Mouse (Mus musculus) liver, embryonic 15.5 days (tissue): ENCODE measurements around the gene Rbms3. TPM values are rescaled to one million over a fixed set of nuclear protein-coding genes. Genes with fewer than 3 reads are reported as not detected.

Experiments
- ATAC-seq: fragments of 200-750 bp; cut with Nextera tagmentation; 2 replicates; pipeline ENCODE4 v1.8.0; 2017; ENCODE audit warnings: moderate number of reproducible peaks, mild to moderate bottlenecking, moderate library complexity; ENCODE audit not compliant: insufficient read depth
- H3K27ac ChIP-seq: fragments of 300-500 bp; sonication (generic); replicated peaks from 2 replicates; pipeline ENCODE4 v1.5.1; 2015; ENCODE audit warnings: mild to moderate bottlenecking, inconsistent platforms
- H3K27me3 ChIP-seq: fragments of 300-500 bp; sonication (generic); 2 replicates; pipeline ENCODE4 v1.6.1; 2015; ENCODE audit warnings: mild to moderate bottlenecking, inconsistent platforms
- H3K36me3 ChIP-seq: fragments of 300-500 bp; sonication (generic); replicated peaks from 2 replicates; pipeline ENCODE4 v1.6.1; 2015; ENCODE audit warnings: moderate library complexity, mild to moderate bottlenecking, inconsistent platforms
- H3K4me1 ChIP-seq: fragments of 300-500 bp; sonication (generic); replicated peaks from 2 replicates; pipeline ENCODE4 v1.6.1; 2015; ENCODE audit warnings: inconsistent platforms
- H3K4me2 ChIP-seq: fragments of 300-500 bp; sonication (generic); 2 replicates; pipeline ENCODE4 v1.6.1; 2015; ENCODE audit warnings: moderate library complexity, mild to moderate bottlenecking, inconsistent platforms
- H3K4me3 ChIP-seq: fragments of 300-500 bp; sonication (generic); replicated peaks from 2 replicates; pipeline ENCODE4 v1.5.1; 2015; ENCODE audit warnings: mild to moderate bottlenecking, inconsistent platforms
- H3K9ac ChIP-seq: fragments of 300-500 bp; sonication (generic); 2 replicates; pipeline ENCODE4 v1.6.1; 2015; ENCODE audit warnings: moderate library complexity, mild to moderate bottlenecking, inconsistent platforms
- H3K9me3 ChIP-seq: fragments of 300-500 bp; sonication (generic); replicated peaks from 2 replicates; pipeline ENCODE4 v1.6.1; 2016; ENCODE audit warnings: inconsistent platforms
- WGBS: fragments of 180-500 bp; shearing (Covaris S2); methylation state at CpG from one replicate; pipeline ENCODE4 v1.1.7; 2015; ENCODE audit warnings: mixed read lengths; ENCODE audit not compliant: insufficient replicate concordance; 5-methylcytosine and 5-hydroxymethylcytosine counted together
- polyA plus RNA-seq: library from polyadenylated mRNA; unstranded; fragments of >200 nt; fragmentation: Nextera tagmentation; extraction: Ambion mirVana; gene quantifications from 2 replicates; pipeline ENCODE4 v1.2.1, GENCODE M21; 2015

Rbms3 gene
- polyA plus RNA-seq, 1 experiment from 2014 or later, result 3.0 TPM

GRCm38 (mm10) chr9:117216026-117216755 is 413.5 kb downstream of the Rbms3 start:
- H3K9me3 ChIP-seq, result no peaks in the 10 kb centered on the region
- no peaks in the 10 kb centered on the region for H3K36me3 ChIP-seq
- 68% methylated on average over 9 of the region's 9 CpGs for WGBS
- H3K27me3 ChIP-seq, result no peaks in the 10 kb centered on the region
- H3K4me1 ChIP-seq, result no peaks in the 10 kb centered on the region
- ATAC-seq, result no peak
- H3K9ac ChIP-seq, result no peak overlapping the region
- H3K27ac ChIP-seq, result no peak overlapping the region
- no peak overlapping the region for H3K4me3 ChIP-seq
- no peak overlapping the region for H3K4me2 ChIP-seq

- no peak overlapping the region for H3K4me3 ChIP-seq
- no peaks in the 10 kb centered on the region for H3K27me3 ChIP-seq
- no peaks in the 10 kb centered on the region for H3K9me3 ChIP-seq
- H3K27ac ChIP-seq, result no peak overlapping the region
- no peaks in the 10 kb centered on the region for H3K4me1 ChIP-seq
- no peaks in the 10 kb centered on the region for H3K36me3 ChIP-seq
- no peak for ATAC-seq
- WGBS, result 41% methylated on average over 4 of the region's 4 CpGs
- H3K4me2 ChIP-seq, result no peak overlapping the region
- no peak overlapping the region for H3K9ac ChIP-seq
Observed at GRCm38 (mm10) chr9:117212023-117212422, 417.7 kb downstream of the Rbms3 start.

DNA sequence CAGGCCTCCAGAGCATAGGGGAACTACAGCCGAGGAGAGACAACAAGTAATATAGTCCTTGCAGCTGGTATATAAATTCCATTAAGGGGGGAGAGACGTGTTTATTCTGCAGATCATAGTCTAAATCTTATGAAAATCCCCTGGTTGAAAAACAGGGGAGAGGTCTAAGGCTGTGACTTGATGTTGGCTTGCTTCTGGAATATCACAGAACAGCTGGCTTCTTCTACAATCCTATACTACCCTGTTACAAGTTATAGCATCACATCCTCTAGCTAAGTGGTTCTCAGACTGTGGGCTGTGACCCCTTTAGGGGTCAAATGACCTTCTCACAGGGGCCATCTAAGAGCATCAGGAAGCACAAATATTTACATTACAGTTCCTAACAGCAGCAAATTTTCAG is 419.4 kb downstream of the Rbms3 start:
- H3K9ac ChIP-seq, result no peak overlapping the region
- no peaks in the 10 kb centered on the region for H3K36me3 ChIP-seq
- no peak overlapping the region for H3K4me3 ChIP-seq
- H3K4me2 ChIP-seq, result no peak overlapping the region
- no peaks in the 10 kb centered on the region for H3K27me3 ChIP-seq
- H3K27ac ChIP-seq, result no peak overlapping the region
- WGBS, result 43% methylated on average over 2 of the region's 2 CpGs
- no peaks in the 10 kb centered on the region for H3K4me1 ChIP-seq
- H3K9me3 ChIP-seq, result no peaks in the 10 kb centered on the region
- ATAC-seq, result no peak

DNA sequence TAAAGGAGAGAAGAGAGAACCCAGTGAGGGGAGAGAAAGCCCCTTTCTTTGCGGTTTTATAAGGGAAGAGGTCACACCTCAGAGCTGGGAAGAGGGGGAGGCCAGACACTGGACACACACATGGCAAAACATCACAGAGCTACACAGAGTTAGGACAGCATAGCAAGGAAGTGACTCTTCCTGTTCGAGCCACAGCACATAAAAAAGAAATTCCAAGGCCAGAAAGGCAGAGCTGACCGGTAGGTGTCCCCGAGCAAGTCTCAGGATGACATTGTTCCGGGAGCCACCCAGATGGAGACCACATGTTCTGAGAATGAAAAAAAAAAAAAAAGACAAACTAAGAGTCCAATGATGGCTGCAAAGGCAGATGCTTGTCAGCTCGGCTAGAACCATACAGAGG is 424.3 kb downstream of the Rbms3 start:
- no peak overlapping the region for H3K4me3 ChIP-seq
- no peak overlapping the region for H3K27ac ChIP-seq
- 49% methylated on average over 6 of the region's 6 CpGs for WGBS
- no peaks in the 10 kb centered on the region for H3K4me1 ChIP-seq
- H3K9me3 ChIP-seq, result no peaks in the 10 kb centered on the region
- no peaks in the 10 kb centered on the region for H3K27me3 ChIP-seq
- H3K36me3 ChIP-seq, result no peaks in the 10 kb centered on the region
- ATAC-seq, result no peak
- H3K9ac ChIP-seq, result no peak overlapping the region
- no peak overlapping the region for H3K4me2 ChIP-seq

DNA sequence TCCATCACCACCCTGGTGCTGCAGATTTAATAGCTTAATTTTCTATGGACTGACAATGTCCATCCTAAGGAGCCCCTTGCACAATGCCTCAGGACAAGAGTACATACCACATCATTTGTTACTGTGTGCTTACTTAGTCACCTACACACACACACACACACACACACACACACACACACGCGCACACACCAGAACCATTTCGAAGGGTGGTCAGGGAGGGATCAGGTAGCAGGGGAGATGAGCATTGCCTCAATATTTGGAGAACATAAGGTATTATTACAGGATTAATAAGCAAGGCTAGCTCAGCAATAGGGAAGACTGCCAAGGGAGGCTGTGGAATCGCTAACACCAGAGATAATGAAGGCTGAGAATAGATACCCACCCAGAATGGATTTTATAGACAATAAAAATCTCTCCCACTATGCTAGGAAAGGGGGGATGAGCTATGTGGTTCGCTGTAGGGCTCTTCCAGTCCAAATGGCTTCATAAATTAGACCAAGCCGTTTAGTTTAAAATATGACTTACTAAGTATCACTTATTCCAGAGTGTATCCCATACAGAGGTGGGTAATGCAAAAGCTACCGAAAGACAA is 429.6 kb downstream of the Rbms3 start:
- Histone ChIP-seq H3K27me3 (no peaks in the 10 kb centered on the region), H3K27ac (no peak overlapping the region), H3K9me3 (no peaks in the 10 kb centered on the region), H3K9ac (no peak overlapping the region), H3K4me2 (no peak overlapping the region), H3K4me1 (no peaks in the 10 kb centered on the region), H3K4me3 (no peak overlapping the region), H3K36me3 (no peaks in the 10 kb centered on the region)
- WGBS, result 65% methylated on average over 7 of the region's 7 CpGs
- ATAC-seq, result no peak

- no peak for ATAC-seq
- Histone ChIP-seq H3K27ac (no peak overlapping the region), H3K9ac (no peak overlapping the region), H3K4me2 (no peak overlapping the region), H3K4me3 (no peak overlapping the region), H3K36me3 (no peaks in the 10 kb centered on the region), H3K9me3 (no peaks in the 10 kb centered on the region), H3K27me3 (no peaks in the 10 kb centered on the region), H3K4me1 (no peaks in the 10 kb centered on the region)
- 63% methylated on average over 3 of the region's 3 CpGs for WGBS
Observed at GRCm38 (mm10) chr9:117197531-117197930, 432.2 kb downstream of the Rbms3 start.

DNA sequence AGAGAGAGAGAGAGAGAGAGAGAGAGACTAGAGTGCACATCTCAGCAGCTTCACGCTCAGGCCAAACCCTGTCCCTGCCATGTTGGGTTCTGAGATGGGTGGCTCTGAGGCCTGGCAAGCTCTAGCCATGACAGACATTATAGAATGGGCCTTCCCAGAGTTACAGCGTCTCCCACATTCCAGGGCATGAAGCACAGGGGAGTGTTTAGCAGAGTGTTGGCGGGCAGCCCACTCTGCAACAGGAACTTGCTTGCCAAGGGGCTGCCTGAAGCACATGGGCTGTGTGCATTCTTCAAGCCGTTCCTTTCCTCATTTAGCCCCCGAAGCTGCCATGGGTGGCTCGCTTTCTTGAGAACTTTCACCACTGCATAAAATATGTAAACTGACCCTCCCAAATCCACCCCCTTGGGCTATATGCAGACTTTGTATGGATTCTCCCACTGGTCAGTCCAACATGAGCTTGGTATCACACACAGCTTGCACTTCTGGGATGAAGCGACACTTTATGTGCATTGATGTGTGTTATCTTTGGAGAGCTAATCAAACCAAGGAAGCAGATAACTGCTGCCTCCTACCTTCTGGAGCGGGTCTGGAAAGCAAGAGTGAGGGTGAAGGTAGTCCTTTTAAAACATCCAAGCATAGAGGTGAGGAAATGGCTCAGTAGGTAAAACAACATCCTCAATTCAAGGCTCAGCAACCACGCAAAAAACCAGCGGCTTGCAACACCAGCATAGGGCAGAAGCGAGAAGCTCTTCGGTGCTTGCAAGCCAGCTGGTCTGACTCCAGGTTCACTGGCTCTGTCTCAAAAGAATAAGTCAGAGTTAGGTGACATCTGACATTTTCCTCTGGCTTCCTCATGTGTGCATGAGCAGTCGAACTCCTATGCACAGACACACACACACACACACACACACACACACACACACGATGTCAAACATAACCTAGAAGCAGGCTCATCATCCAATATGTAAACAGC is 436.9 kb downstream of the Rbms3 start:
- no peaks in the 10 kb centered on the region for H3K36me3 ChIP-seq
- H3K9ac ChIP-seq, result no peak overlapping the region
- ATAC-seq, result no peak
- no peaks in the 10 kb centered on the region for H3K9me3 ChIP-seq
- no peaks in the 10 kb centered on the region for H3K27me3 ChIP-seq
- WGBS, result 57% methylated on average over 14 of the region's 14 CpGs
- no peak overlapping the region for H3K4me3 ChIP-seq
- no peak overlapping the region for H3K27ac ChIP-seq
- no peaks in the 10 kb centered on the region for H3K4me1 ChIP-seq
- H3K4me2 ChIP-seq, result no peak overlapping the region

DNA sequence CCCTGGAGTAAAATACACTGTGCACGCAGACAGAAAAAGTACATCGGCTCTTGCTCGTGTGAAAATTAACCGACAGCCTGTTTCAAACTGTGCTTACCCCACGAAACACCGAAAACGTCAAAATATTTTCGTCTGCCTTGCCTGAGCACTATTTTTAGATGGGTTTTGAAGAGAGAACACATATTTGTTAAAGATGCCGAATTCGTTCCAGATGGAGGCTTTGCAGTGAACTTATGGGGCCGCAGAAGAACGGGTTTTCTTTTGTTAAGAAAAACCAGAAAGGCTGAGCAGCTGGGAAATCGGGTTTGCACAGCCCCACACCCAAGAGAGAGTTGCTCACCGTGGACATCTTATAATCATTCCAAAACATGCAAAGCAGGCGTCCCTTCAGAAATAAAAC is 437.6 kb downstream of the Rbms3 start:
- H3K27ac ChIP-seq, result no peak overlapping the region
- ATAC-seq, result no peak

DNA sequence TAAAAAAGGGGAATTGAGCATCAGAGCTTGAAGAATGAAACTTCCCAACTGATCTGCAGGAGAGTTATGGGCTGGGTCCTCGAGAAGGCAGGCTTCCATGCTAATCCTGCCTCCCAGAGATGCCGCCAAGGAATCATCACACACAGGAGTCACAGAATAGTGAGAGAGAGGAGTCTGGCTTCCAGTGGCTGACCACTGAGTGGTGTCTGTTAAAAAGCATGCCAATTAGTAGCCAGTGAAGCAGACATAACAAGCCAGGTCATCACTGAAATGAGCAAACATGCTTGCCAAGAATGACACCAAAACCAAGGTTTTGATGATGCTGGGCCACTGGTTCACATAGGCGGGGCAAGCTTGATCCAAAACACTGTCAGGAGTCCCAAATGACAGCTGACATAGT is 441.3 kb downstream of the Rbms3 start:
- H3K9ac ChIP-seq, result no peak overlapping the region
- H3K36me3 ChIP-seq, result no peaks in the 10 kb centered on the region
- H3K4me3 ChIP-seq, result no peak overlapping the region
- WGBS, result 60% methylated on average over 3 of the region's 3 CpGs
- H3K4me2 ChIP-seq, result no peak overlapping the region
- no peaks in the 10 kb centered on the region for H3K4me1 ChIP-seq
- H3K27ac ChIP-seq, result no peak overlapping the region
- H3K9me3 ChIP-seq, result no peaks in the 10 kb centered on the region
- ATAC-seq, result no peak
- H3K27me3 ChIP-seq, result no peaks in the 10 kb centered on the region

More for the DNA sequence above, 437.6 kb downstream of the Rbms3 start:
- Histone ChIP-seq H3K9me3 (no peaks in the 10 kb centered on the region), H3K27me3 (no peaks in the 10 kb centered on the region), H3K4me3 (no peak overlapping the region), H3K36me3 (no peaks in the 10 kb centered on the region), H3K4me2 (no peak overlapping the region), H3K9ac (no peak overlapping the region), H3K4me1 (no peaks in the 10 kb centered on the region)
- WGBS, result 68% methylated on average over 15 of the region's 15 CpGs

DNA sequence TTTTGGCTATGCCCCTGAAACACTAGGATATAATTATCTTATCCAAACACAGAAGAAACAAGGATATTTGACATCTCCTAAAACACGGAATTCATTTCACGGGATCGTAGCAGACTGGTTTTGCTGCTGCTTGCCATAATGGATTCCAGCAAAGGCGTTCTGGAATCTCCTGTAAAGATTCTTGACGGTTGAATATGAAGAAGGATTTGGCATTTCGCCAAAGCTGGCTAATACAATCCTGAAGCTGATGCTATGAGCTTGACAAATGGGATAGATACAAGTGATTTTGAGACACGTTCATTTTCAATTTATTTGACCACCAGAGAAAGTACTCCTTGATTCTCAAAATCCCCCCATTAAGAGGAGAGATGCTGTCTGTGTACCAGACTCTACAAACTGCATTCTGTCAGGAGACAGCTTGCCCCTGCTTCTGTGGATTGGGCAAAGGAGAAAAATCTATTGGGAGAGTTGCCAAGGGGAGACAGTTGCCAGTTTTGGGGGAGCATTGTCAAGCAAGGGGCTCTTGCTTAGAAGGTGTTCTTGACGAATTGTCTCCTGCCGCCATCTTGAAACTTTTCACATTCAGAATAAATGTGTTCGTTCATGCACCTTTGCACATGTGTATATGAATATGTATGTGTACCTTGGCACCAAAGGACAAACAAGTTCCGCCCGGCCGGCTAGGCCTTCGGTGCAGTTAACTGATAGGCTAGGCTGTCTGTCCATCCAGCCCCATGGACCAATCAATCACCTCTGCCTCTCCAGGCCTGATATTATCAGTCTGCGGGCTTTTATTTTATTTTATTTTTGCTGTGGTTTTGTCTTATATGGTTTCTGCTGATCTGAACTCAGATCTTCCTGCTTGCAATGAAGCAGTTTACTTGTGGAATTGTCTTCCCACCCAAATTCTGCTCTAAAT is 442.3 kb downstream of the Rbms3 start:
- no peak for ATAC-seq
- Histone ChIP-seq H3K4me2 (no peak overlapping the region), H3K9ac (no peak overlapping the region), H3K9me3 (no peaks in the 10 kb centered on the region), H3K27ac (no peak overlapping the region), H3K4me1 (no peaks in the 10 kb centered on the region), H3K27me3 (no peaks in the 10 kb centered on the region), H3K36me3 (no peaks in the 10 kb centered on the region), H3K4me3 (no peak overlapping the region)
- WGBS, result 74% methylated on average over 15 of the region's 15 CpGs
